Mouse (Mus musculus) embryonic facial prominence, embryonic 11.5 days (tissue): ENCODE data around the gene Sult6b1. TPM values are rescaled to one million over a fixed set of nuclear protein-coding genes. Genes with fewer than 3 reads are reported as not detected.

Experiments used
- ATAC-seq: fragments of 200-750 bp; cut with Nextera tagmentation; replicated peaks from 2 replicates; pipeline ENCODE4 v1.8.0; 2017; ENCODE audit warnings: low read depth; ENCODE audit not compliant: insufficient number of reproducible peaks, low FRiP score, low TSS enrichment
- DNase-seq: peaks from one replicate; pipeline ENCODE4 v3.0.0-alpha.2; 2015; ENCODE audit warnings: low spot score
- H3K27ac ChIP-seq: fragments of 300-500 bp; sonication (generic); replicated peaks from 2 replicates; pipeline ENCODE4 v1.5.1; 2014; ENCODE audit warnings: mild to moderate bottlenecking, low read depth, low read length, control low read depth
- H3K27me3 ChIP-seq: fragments of 300-500 bp; sonication (generic); 2 replicates; pipeline ENCODE4 v1.6.1; 2014; ENCODE audit warnings: mild to moderate bottlenecking, low read length, moderate library complexity, mixed read lengths; ENCODE audit not compliant: control insufficient read depth, insufficient read depth
- H3K36me3 ChIP-seq: fragments of 300-500 bp; sonication (generic); replicated peaks from 2 replicates; pipeline ENCODE4 v1.6.1; 2014; ENCODE audit warnings: low read depth, mild to moderate bottlenecking, low read length, moderate library complexity, mixed read lengths; ENCODE audit not compliant: control insufficient read depth, insufficient read depth
- H3K4me1 ChIP-seq: fragments of 300-500 bp; sonication (generic); 2 replicates; pipeline ENCODE4 v1.6.1; 2014; ENCODE audit warnings: low read length, mixed read lengths; ENCODE audit not compliant: control insufficient read depth, insufficient read depth
- H3K4me2 ChIP-seq: fragments of 300-500 bp; sonication (generic); 2 replicates; pipeline ENCODE4 v1.6.1; 2014; ENCODE audit warnings: low read depth, mild to moderate bottlenecking, control low read depth, low read length, moderate library complexity
- H3K4me3 ChIP-seq: fragments of 300-500 bp; sonication (generic); 2 replicates; pipeline ENCODE4 v1.5.1; 2014; ENCODE audit warnings: low read depth, low read length, control low read depth
- H3K9ac ChIP-seq: fragments of 300-500 bp; sonication (generic); replicated peaks from 2 replicates; pipeline ENCODE4 v1.6.1; 2014; ENCODE audit warnings: mild to moderate bottlenecking, control low read depth, low read length
- H3K9me3 ChIP-seq: fragments of 300-500 bp; sonication (generic); replicated peaks from 2 replicates; pipeline ENCODE4 v1.6.1; 2016; ENCODE audit warnings: mild to moderate bottlenecking, low read length, inconsistent platforms, mixed read lengths; ENCODE audit not compliant: control insufficient read depth
- WGBS: fragments of 180-500 bp; shearing (Covaris S2); extraction: QIAGEN DNeasy Blood & Tissue Kit; methylation state at CpG from one replicate; pipeline ENCODE4 v1.1.7; 2014; 5-methylcytosine and 5-hydroxymethylcytosine counted together
- polyA plus RNA-seq: library from polyadenylated mRNA; unstranded; fragments of >200 nt; fragmentation: Nextera tagmentation; extraction: Ambion mirVana; gene quantifications from 2 replicates; pipeline ENCODE4 v1.2.1, GENCODE M21; 2014

Sult6b1 gene
- polyA plus RNA-seq, 1 experiment from 2014 or later = 0.45 TPM

DNA sequence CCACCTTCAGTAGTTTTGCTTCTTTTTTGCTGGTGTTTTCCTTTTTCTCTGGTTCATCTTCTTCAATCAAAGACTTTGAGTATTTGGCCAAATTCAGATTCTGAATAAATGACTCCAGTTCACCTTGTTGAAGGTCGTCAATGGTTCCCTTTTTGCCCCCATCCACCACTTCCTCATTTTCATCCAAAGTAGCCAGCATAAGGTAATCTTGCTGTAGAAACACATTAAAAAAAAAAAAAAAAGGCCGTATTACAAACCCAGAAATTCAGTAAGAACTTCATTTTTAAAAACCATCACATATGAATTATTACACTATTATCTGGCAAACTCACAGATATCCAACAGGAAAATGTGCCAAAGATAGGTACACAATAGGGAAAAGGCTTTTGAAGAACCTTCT is 29.1 kb upstream of the Sult6b1 start:
- no peak for ATAC-seq
- 85% methylated on average over 2 of the region's 2 CpGs for WGBS

DNA sequence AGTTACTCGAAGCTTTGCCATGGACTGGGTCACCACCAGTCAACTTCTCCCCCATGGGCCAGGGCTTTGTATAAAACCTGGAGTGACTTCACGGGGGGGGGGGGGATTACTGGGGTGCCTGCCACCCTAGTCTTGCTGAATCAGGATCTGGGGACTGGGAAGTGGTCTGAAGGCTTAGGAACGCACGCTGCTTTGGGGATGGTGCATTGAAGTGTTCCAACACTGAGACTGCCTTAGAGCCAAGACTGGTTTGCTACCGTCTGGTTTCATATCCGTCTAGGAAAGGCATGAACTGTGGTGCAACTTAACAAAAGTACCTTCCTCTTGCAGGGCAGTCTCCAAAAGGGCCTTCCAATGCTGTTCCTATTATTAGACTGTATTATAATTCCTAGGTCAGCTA is 10.9 kb upstream of the Sult6b1 start:
- no peak for DNase-seq
- H3K4me2 ChIP-seq = peak overlapping the region; percentile 16; the same call in 1 of the 2 replicates
- no peaks in the 10 kb centered on the region; the same call in 1 of the 2 replicates for H3K4me1 ChIP-seq
- no peak for ATAC-seq
- 44% methylated on average over 6 of the region's 6 CpGs for WGBS
- H3K4me3 ChIP-seq = no peak overlapping the region
- H3K9ac ChIP-seq = no peak overlapping the region
- peaks cover 9% of the 10 kb centered on the region for H3K36me3 ChIP-seq
- H3K27ac ChIP-seq = no peak overlapping the region
- H3K9me3 ChIP-seq = no peaks in the 10 kb centered on the region
- no peaks in the 10 kb centered on the region for H3K27me3 ChIP-seq

More for the DNA sequence above, 29.1 kb upstream of the Sult6b1 start:
- H3K4me1 ChIP-seq = no peaks in the 10 kb centered on the region
- H3K36me3 ChIP-seq = no peaks in the 10 kb centered on the region; the same call in 1 of the 2 replicates
- peak overlapping the region; percentile 62 for H3K4me2 ChIP-seq
- peak overlapping the region; percentile 87 for H3K4me3 ChIP-seq
- H3K9me3 ChIP-seq = no peaks in the 10 kb centered on the region
- no peak for DNase-seq
- peak overlapping the region; percentile 75 for H3K9ac ChIP-seq
- no peak overlapping the region for H3K27ac ChIP-seq
- no peaks in the 10 kb centered on the region for H3K27me3 ChIP-seq

DNA sequence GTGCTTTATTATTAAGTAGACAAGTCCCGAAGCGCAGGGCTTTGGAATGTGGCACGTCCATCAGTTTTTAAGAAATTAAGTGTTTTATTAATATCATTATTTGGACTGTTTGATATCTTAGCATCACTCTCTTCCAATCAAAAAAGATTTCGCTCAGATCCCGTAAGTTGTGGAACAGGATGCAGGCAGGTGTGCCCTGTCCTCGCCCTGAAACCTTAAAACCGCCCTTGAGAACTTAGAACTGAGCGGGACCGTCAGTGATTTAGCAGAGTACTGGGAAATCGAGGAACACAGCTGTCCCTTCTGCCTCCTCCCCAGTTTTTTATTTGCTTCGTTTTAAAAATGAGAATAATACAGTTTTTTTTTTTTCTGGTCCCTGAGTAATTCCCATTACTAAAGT is 10.1 kb upstream of the Sult6b1 start:
- peak overlapping the region; percentile 63 for H3K4me2 ChIP-seq
- WGBS = 5% methylated on average over 11 of the region's 11 CpGs
- DNase-seq (peak; percentile 7), ATAC-seq (peak; percentile 14; the same call in 1 of the 2 replicates)
- no peaks in the 10 kb centered on the region for H3K9me3 ChIP-seq
- peak overlapping the region; percentile 77 for H3K9ac ChIP-seq
- no peaks in the 10 kb centered on the region for H3K27me3 ChIP-seq
- peaks cover 9% of the 10 kb centered on the region for H3K36me3 ChIP-seq
- H3K27ac ChIP-seq = peak overlapping the region; percentile 76
- no peaks in the 10 kb centered on the region; the same call in 1 of the 2 replicates for H3K4me1 ChIP-seq
- peak overlapping the region; percentile 58 for H3K4me3 ChIP-seq

GRCm38 (mm10) chr17:78916369-78916813 is 9.6 kb upstream of the Sult6b1 start, which contains the start of gene Cebpzos:
Cebpzos (plus strand) TSS chr17:78916500.
- under 1% methylated on average over 37 of the region's 37 CpGs for WGBS
- Histone ChIP-seq H3K4me1 (no peaks in the 10 kb centered on the region; the same call in 1 of the 2 replicates), H3K9me3 (no peaks in the 10 kb centered on the region), H3K4me2 (peak within 1 kb of the TSS; percentile 63), H3K9ac (peak within 1 kb of the TSS; percentile 77), H3K36me3 (peaks cover 4% of the 10 kb centered on the region), H3K4me3 (peak within 1 kb of the TSS; percentile 58), H3K27me3 (no peaks in the 10 kb centered on the region), H3K27ac (peak within 1 kb of the TSS; percentile 76)
- ATAC-seq = peak; percentile 94
- DNase-seq = peak; percentile 92

DNA sequence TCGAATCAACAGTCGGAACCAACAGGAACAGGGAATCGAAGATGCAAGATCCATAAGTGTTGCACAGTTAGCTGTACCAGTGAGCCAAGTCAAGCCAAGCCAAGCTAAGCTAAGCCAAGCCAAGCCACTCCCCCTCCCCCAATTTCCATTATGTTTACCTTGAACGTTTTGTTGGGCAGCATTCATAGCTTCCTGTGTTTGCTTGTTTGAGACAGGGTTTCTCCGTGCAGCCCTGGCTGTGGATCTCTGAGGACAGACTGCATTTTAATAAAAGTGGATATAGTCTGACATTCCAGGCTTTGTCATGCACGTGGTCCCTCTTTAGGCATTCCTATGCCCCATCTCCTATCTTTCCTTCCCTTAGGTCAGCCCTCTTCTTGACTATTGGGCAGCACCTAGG is 9.0 kb upstream of the Sult6b1 start:
- no peak for ATAC-seq
- peak; percentile 14 for DNase-seq

GRCm38 (mm10) chr17:78913921-78914320 is 7.1 kb upstream of the Sult6b1 start:
- Histone ChIP-seq H3K36me3 (no peaks in the 10 kb centered on the region), H3K27me3 (no peaks in the 10 kb centered on the region), H3K4me3 (no peak overlapping the region), H3K4me1 (no peaks in the 10 kb centered on the region; the same call in 1 of the 2 replicates), H3K4me2 (no peak overlapping the region), H3K9me3 (no peaks in the 10 kb centered on the region), H3K9ac (no peak overlapping the region), H3K27ac (no peak overlapping the region)
- ATAC-seq (no peak), DNase-seq (no peak)
- WGBS = 67% methylated on average over 3 of the region's 3 CpGs

More for the DNA sequence above, 9.0 kb upstream of the Sult6b1 start:
- Histone ChIP-seq H3K4me2 (peak overlapping the region; percentile 63), H3K27me3 (no peaks in the 10 kb centered on the region), H3K36me3 (peaks cover 4% of the 10 kb centered on the region), H3K4me1 (no peaks in the 10 kb centered on the region; the same call in 1 of the 2 replicates), H3K9ac (no peak overlapping the region; the same call in 1 of the 2 replicates), H3K27ac (no peak overlapping the region), H3K9me3 (no peaks in the 10 kb centered on the region), H3K4me3 (peak overlapping the region; percentile 58)
- whole genome bisulfite sequencing = 54% methylated on average over 6 of the region's 6 CpGs

DNA sequence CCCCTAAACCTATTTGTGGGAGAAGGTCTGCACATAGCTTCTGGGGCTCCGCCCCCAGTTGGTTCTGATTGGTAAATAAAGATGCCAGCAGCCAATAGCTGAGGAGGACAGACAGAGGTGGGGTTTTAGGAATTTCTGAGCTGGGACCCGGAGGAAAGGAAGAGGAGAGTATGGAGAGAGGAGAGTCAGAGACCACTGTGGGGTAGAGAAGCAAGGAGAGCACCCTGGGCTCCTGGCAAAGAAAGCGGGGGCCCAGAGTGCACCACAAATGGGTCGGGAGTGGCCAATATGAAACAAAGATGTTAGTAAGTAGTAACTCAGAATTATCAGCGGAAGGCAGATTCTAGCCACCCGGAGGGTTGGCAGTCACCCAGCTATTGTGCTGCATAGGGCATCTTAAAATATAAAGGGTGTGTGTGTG is 6.1 kb upstream of the Sult6b1 start:
- no peaks in the 10 kb centered on the region; the same call in 1 of the 2 replicates for H3K4me1 ChIP-seq
- no peak overlapping the region for H3K27ac ChIP-seq
- no peak overlapping the region for H3K9ac ChIP-seq
- 30% methylated on average over 6 of the region's 6 CpGs for WGBS
- DNase-seq (peak; percentile 60), ATAC-seq (no peak; the same call in 1 of the 2 replicates)
- H3K4me3 ChIP-seq = peak overlapping the region; percentile 23; the same call in 1 of the 2 replicates
- no peaks in the 10 kb centered on the region for H3K36me3 ChIP-seq
- H3K4me2 ChIP-seq = 0 out of 2 replicates have a peak overlapping the region, but pooled peaks have one; percentile 1
- H3K27me3 ChIP-seq = no peaks in the 10 kb centered on the region
- H3K9me3 ChIP-seq = no peaks in the 10 kb centered on the region

GRCm38 (mm10) chr17:78909374-78909773 is 2.6 kb upstream of the Sult6b1 start:
- Histone ChIP-seq H3K9me3 (no peaks in the 10 kb centered on the region), H3K4me1 (no peaks in the 10 kb centered on the region), H3K36me3 (no peaks in the 10 kb centered on the region), H3K9ac (no peak overlapping the region), H3K27ac (no peak overlapping the region), H3K4me3 (no peak overlapping the region), H3K4me2 (no peak overlapping the region), H3K27me3 (no peaks in the 10 kb centered on the region)
- 77% methylated on average over 2 of the region's 2 CpGs for WGBS
- no peak for ATAC-seq
- no peak for DNase-seq
